Mouse (Mus musculus): ENCODE results near the gene 4933400A11Rik.

The 4933400A11Rik gene

DNA sequence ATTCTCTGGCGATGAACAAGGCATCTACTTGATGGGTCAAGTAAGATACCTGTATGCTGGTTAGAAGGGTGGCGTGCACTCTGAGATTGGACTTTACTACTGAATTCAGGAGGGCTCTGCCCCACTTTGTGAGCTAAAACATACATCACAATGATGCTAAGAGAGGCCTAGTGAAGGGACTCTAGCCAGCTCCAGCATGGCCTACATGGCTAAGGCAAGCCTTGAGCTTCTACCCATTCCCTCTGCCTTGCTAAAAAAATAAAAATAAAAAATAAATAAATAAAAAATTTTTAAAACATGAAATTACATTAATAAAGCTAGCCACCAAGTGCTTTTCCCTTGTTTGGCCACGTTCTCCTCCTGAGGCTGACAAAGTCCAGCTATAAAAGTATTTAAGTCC, at the start of gene 4933400A11Rik:
4933400A11Rik (minus strand) TSS at position 101 of the 400 bp plus-strand sequence.
- in situ Hi-C loops (cut with MboI) = no loop called here

DNA sequence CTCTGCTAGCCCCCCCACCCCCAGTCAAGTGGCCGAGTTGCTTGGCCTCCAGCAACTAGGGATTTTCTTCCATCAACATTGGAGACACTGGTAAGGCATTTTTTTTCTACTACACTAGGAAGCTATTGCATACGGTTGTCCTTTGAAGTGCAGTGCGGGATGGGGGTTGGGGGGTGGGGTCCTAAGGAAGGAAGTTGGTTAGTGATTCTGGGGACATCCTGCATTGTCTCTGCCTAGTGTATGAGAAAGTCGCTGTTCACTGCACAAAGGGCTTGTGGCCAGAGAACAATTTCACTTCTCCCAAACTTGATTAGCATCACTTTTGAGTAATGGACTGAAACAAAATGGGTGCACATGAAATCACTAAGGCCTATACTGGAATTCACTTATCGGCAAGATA, 48.7 kb upstream of the 4933400A11Rik start:
- in situ Hi-C loops (cut with MboI) = no loop called here

DNA sequence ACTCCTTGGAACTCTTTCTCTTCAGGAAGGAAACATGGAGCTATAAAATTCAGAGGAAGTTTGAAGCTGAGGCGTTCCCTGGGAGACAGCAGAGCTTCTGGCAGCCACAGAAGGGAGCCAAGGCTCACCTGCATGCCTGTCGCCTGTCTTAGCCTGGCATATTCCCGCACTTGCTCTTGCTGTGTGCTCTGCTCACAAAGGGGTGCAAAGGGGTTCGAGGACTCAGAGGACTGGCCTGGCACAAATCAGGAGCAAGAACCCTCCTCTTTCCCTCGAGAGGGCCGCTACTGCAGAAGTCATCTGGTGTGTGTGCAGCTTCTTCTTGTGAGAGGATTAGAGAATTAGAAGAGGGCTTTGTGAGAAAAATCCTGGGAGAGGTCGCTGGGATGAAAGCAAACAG, 48.3 kb upstream of the 4933400A11Rik start:
- in situ Hi-C loops (cut with MboI) = no loop called here

DNA sequence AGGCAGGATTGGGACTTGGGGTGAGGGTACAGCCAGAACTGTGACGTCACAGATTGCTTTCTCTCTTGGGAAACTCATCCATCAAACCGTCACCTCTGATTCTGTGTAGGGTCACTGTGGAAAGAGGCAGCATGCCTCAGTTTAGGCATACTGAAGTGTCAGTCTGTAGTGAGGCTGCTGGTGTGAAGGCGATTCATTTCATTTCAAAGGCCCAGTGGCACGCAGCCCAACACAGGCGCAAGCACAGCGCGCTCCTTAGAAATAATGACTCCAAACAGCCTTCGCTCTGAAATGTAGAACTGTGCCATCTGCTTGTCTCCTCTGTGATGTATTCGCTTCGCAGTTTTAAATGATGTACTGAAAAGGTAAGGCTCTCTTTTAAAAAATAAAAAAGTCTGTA, 47.5 kb upstream of the 4933400A11Rik start:
- in situ Hi-C loops (cut with MboI) = no loop called here

DNA sequence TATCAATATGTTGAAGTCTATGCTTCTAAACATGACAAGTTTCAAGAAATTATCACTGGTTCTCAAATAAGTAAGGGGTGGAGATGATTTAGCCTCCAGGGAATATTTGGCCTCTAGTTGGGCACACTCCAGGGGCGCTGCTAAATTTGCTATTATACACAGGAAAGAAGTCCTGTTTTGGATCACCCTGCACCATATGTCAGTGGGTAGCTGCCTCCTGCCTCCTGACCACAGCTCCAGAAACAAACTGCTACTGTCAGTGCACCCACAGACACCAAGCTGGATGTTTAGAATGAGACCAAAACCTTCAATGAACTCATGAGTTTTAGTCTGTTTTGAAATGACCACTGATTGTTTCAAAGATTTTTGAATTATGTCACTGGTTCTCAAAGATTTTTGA, 34.2 kb upstream of the 4933400A11Rik start:
- in situ Hi-C loops (cut with MboI) = no loop called here

DNA sequence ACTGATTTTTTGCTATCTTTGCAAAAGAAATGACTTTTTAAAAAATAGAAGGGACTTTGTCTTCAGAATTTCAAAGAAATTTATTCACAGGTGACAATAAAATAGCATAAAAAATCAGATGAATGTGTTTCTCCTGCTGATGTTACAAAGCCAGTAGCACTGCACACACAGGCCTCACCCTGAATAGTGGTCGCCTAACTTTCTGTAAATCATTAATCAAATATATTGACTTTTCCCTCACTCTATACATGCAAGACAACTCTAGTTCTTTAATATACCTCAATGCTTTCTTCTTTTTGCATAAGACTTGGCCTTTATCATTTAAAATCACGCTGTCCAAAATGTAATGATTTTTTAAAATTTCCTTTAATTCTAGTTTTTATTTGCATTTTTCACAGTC, 32.3 kb upstream of the 4933400A11Rik start:
- in situ Hi-C loops (cut with MboI) = no loop called here

DNA sequence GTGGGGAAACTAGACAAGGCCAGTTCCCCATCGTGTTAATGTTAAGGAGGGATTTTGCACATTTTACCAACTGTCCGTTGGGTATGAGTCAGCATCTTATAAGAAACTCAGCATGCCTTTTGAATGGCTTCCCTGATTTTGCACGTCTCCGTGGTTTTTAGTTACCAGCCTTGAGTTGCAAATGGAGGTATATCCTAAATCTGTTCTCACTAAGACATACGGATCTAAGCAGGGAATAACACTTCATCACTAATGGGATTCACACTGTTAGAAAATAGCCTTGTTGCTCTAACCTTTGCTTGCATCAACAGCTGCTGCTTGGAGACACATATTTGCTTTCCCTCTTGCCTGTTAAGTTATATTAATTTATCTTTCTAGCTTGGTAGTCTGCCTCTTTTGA, 31.9 kb upstream of the 4933400A11Rik start:
- in situ Hi-C loops (cut with MboI) = no loop called here

DNA sequence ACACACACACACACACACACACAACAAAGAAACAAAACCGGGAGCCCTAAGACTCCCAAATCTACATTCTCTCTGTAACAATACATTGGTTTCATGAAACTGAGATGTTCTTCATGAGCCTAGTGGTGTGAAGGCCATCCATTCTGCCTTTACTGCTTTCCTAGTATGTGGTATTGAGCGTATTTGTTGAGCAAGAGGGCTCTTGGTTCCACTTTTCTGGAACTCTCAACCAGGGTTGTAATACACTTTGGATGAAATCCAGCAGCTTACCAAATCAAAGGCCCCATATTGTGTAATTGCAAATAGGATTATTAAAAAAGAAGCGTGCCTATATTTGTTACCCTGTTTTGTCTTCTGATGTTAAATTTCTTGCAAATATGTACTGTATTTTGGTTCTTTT, 28.3 kb upstream of the 4933400A11Rik start:
- in situ Hi-C loops (cut with MboI) = no loop called here

DNA sequence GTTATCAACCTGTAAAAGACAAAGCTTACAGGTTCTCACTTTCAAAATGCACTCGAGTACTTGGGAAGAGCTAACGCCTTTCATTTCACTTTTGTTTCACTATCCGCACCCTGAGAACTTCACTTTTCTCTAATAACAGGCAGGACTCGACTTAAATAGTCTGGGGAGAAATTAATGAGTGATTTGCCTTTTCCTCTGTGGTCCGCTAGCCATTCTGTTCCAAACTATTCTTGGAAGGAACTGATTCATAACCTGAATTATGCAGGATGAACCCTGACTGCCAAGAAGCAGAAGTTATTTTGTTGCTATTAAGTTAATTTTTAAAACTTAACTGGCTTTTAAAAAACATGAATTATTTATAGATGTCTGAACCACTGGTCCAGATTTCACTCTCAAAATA, 26.4 kb upstream of the 4933400A11Rik start:
- in situ Hi-C loops (cut with MboI) = no loop called here

DNA sequence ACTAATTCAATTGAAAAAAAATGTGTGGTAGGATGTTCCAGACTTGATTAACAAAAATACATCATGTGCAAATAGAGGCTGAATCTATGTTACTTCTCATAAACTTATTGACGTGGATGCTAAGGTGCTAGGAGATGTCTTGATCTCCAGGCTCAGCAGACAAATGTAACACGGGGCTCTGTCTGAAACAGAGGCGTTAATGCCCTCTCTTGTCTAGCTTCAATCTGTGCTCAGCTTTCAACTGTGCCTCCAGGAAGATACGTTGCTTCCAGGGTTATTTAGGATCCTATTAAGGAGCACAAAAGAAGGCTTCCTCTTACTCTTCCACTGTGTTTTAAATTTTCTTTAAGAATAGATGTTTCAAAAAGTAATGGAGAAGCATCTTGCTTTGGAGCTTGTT, 20.8 kb upstream of the 4933400A11Rik start:
- in situ Hi-C loops (cut with MboI) = no loop called here

DNA sequence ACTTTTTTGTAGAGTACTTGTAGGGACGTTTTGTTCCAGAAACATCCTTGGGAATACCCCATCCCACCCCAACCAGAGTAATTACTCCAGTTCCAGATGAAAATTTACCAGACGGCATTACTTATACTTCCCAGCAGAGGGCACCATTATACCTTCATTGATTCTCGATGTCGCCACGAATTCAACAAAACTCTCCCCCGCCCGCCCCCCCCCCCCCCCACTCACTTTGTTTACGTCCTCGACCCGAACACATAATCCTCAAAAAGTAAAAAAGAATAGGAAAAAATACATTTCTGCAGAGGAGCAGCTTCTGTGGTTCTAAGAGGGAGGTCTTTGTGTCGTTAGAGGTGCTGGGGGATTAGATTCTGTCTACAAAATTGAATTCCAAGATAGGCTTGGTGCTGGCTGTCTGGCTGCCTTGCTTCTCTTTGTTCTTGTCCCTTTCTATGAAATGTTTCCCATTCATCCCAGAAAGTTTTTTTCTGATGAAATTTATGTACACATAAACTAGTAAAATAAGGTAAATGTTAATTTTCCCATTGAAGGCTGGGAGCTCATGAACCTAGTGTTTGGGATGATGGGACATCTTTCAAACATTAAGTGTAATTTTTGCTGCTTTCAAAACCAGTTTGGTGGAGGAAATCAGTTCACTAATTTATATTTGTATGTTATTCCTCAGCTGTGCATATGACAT, 19.7 kb upstream of the 4933400A11Rik start:
- in situ Hi-C loops (cut with MboI) = no loop called here

DNA sequence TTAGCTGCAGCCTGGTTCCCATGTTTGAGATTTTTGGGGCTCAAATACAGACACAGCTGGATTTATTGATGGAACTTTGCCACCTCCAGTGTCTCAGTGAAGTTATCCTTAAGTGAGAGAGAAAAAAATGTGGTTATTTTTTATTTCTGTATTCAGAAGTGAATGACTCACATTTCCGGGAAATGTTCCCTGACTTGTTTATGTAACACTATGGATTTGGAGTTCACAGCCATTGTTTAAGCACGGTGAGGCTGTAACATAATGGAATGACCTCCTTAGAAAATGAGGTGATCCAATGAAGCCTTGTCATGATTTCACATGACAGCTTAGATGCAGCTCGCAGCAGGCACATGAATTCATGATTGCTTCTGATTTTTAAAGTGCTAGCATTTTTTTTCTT, 17.7 kb upstream of the 4933400A11Rik start:
- in situ Hi-C loops (cut with MboI) = no loop called here

DNA sequence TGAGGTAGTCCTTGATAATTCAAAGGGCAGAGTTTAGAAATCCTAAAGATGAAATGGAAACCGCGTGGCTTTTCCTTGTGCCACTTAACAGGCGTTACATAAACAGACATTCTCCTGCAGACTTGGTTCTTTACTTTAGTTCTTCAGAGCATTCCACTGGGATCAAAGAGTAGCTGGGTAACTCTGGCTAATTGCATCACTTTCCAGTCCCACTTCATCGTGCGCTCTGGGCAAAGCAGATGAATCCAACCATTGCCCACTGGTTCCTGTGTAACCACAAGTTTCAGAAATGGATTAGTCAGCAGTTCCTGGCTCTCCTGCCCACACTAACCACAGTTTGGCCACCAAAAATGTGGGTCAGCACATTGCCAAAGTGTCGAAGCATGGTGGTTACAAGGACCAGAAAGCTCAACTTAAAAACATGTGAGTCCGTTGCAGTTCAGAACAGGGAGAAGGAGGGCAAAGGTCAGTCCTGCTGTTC, 15.4 kb upstream of the 4933400A11Rik start:
- in situ Hi-C loops (cut with MboI) = no loop called here

DNA sequence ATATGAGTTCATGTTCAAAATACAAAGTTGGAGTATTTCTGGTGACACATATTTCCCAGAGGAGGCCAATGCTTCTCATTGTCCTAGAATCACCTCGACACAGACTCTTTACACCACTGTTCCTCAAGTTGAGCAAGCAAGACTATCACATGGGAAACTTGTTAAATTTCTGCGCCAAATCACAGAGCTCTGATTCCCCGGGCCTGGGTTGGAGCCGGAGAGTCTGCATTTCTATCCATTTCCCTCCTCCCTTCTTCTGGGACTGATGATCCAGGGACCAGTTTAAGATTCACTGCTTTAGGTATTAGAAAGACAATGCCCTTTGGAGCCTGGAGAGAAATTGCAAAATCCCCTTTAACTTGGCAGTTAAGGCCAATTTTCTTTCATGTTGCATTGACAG, 15.0 kb upstream of the 4933400A11Rik start:
- in situ Hi-C loops (cut with MboI) = no loop called here

DNA sequence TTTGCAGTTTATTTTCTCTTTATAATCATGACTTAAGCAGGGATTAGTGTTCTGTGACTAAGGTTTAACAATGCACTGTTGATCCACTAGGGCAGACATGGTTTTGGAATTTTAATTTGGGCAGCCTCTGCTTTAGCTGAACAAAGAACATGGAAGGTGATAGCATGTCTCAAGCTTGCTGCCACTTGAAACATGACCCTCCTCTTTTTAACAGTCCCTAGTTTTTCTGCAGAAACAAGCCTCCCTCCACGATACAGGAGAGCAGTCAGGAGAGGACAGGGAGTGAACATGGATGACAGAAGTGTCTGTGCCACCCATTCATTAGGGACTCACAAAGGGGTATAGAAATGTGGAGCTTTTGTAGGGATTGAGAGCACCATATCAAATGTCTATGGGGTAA, 13.4 kb upstream of the 4933400A11Rik start:
- in situ Hi-C loops (cut with MboI) = no loop called here

DNA sequence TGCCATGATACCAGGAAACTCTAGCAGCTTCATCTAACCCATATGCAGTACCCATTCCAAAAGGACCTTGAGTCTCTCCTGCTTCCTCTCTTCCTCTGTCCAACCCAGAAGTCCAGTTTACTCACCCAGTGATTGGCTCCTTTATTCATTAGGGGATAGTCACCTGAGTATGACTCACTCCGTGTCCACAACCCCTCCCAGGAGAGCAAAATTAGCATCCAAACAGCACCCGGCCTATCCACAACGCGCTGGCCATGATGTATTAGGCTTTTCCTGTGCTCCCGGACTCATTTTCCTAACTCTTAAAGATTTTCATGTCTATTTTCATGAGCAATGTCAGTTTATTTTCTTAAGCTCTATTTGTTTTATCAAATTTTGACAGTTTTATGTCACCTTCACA, 10.3 kb upstream of the 4933400A11Rik start:
- in situ Hi-C loops (cut with MboI) = no loop called here

DNA sequence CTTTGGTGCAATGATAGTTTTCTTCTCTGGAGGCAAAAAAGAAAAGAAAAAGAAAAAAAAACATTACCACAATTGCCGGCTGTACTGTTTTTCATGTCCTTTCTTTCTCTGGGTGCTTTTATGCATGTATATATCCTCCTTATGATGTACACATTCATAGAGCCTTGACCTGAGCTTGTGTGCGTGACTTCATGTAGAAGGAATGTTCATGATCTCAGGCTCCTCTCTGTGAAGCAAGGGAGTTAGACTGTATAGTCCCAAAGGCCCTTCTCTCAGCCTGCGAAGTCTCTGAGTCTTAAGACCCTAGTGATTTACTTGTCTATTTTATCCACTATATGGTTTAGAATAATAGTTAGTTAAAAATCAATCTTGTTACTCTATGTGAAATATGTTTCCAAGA, 21.4 kb downstream of the 4933400A11Rik start:
- in situ Hi-C loops (cut with MboI) = no loop called here

DNA sequence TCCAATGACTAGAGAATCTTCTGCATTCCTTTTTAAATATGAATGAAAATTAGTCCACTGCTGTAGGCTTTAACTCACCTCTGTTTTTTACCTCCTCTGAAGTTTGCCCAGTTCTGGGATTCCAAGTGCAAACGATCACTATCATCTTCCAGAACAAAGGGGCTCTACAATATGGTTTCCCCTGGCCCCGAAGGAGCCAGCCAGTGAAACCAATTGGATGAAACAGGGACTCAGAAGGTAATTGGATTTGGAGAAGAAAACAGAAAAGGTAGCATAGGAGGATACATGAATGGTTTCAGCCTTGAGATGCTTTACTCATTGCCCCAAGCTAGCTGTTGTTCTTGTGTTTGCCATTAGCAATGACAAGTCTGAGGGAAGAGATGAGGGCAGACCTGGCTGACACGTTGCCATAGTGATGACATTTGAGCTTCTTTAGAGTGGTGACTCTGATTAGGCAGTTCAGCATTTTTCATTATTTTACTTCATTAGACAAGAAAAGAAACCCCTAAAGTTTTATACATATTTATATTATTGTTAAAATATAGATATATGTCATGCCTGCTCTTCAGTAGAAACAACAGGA, 44.0 kb downstream of the 4933400A11Rik start:
- in situ Hi-C loops (cut with MboI) = no loop called here
